Mouse (Mus musculus) kidney, adult 8-10 months (tissue): Measurements from ENCODE around the gene Vmn1r100.
"Not testable (repeated sequence)": the region's sequence is repeated elsewhere in the genome, so short reads cannot be mapped to it uniquely, and the experiment has no call there.

Source experiments
- DNase-seq, 2 experiments: peaks; one replicate each; pipeline ENCODE4 v3.0.0; 2022

Gene Vmn1r100

GRCm38 (mm10) chr7:20417642-20418041 is at the start of gene Vmn1r100:
Vmn1r100 (plus strand) TSS chr7:20417942.
- DNase-seq, result not testable (repeated sequence)

GRCm38 (mm10) chr7:20375310-20375709 is 42.4 kb upstream of the Vmn1r100 start, which contains the start of gene Gm5728:
Gm5728 (minus strand) TSS chr7:20375410.
- DNase-seq, result not testable (repeated sequence)

- not testable (repeated sequence) for DNase-seq
Measured at GRCm38 (mm10) chr7:20442493-20442892, 24.8 kb downstream of the Vmn1r100 start, which contains the start of gene Vmn1r101. Vmn1r101 (minus strand) TSS chr7:20442593.
